Mouse (Mus musculus) gastrocnemius, postnatal 25 days (tissue): ENCODE measurements around the gene Slc16a10. TPM values are rescaled to one million over a fixed set of nuclear protein-coding genes. Genes with fewer than 3 reads are reported as not detected.
A peak's percentile ranks its signal among the peaks of the same experiment; 100 is the strongest.

Experiments
- DNase-seq: peaks from one replicate; pipeline ENCODE4 v3.0.0; 2022
- total RNA-seq, 2 experiments: library from RNA; stranded (reverse); gene quantifications; 1 replicate in 1 of 2; 2 replicates in 1 of 2; pipeline ENCODE4 v1.2.3; 2021

The Slc16a10 gene
- total RNA-seq, 2 experiments from 2014 or later, result 24.1 to 39.7 TPM

- DNase-seq, result no peak
These were observed 74.5 kb downstream of the Slc16a10 start for GRCm38 (mm10) chr10:40067529-40067928.

GRCm38 (mm10) chr10:40067071-40067470 lies 75.0 kb downstream of the Slc16a10 start:
- DNase-seq, result no peak

- DNase-seq, result no peak
These were observed 76.7 kb downstream of the Slc16a10 start for GRCm38 (mm10) chr10:40065357-40065756.

- DNase-seq, result no peak
These were observed 78.7 kb downstream of the Slc16a10 start for GRCm38 (mm10) chr10:40063291-40063890.

GRCm38 (mm10) chr10:40062812-40063211 lies 79.2 kb downstream of the Slc16a10 start:
- no peak for DNase-seq

- DNase-seq, result no peak
These were observed 80.1 kb downstream of the Slc16a10 start for GRCm38 (mm10) chr10:40061926-40062325.

GRCm38 (mm10) chr10:40058786-40059120 lies 83.3 kb downstream of the Slc16a10 start:
- no peak for DNase-seq

GRCm38 (mm10) chr10:40058062-40058785 lies 83.8 kb downstream of the Slc16a10 start:
- DNase-seq, result peak; percentile 29

- no peak for DNase-seq
These were observed 84.4 kb downstream of the Slc16a10 start for GRCm38 (mm10) chr10:40057615-40058014.

GRCm38 (mm10) chr10:40054455-40054854 lies 87.6 kb downstream of the Slc16a10 start:
- no peak for DNase-seq

- no peak for DNase-seq
These were observed 88.2 kb downstream of the Slc16a10 start for GRCm38 (mm10) chr10:40053896-40054295.

GRCm38 (mm10) chr10:40053257-40053895 lies 88.7 kb downstream of the Slc16a10 start:
- DNase-seq, result no peak

- no peak for DNase-seq
These were observed 90.1 kb downstream of the Slc16a10 start for GRCm38 (mm10) chr10:40051997-40052396.

- no peak for DNase-seq
These were observed 91.3 kb downstream of the Slc16a10 start for GRCm38 (mm10) chr10:40050763-40051162.

GRCm38 (mm10) chr10:40041339-40041738 lies 100.7 kb downstream of the Slc16a10 start:
- DNase-seq, result no peak

- DNase-seq, result no peak
These were observed 105.1 kb downstream of the Slc16a10 start for GRCm38 (mm10) chr10:40036686-40037560.

GRCm38 (mm10) chr10:40034956-40035355 lies 107.1 kb downstream of the Slc16a10 start:
- DNase-seq, result no peak

GRCm38 (mm10) chr10:40032897-40033296 lies 109.2 kb downstream of the Slc16a10 start:
- DNase-seq, result no peak

GRCm38 (mm10) chr10:40030716-40031115 lies 111.3 kb downstream of the Slc16a10 start:
- DNase-seq, result no peak

- DNase-seq, result peak; percentile 22
These were observed 112.4 kb downstream of the Slc16a10 start for GRCm38 (mm10) chr10:40029610-40030009.

- no peak for DNase-seq
These were observed 114.0 kb downstream of the Slc16a10 start for GRCm38 (mm10) chr10:40028091-40028490.

GRCm38 (mm10) chr10:40026546-40026945 lies 115.5 kb downstream of the Slc16a10 start:
- DNase-seq, result no peak
